ENCODE assay signal across 11 mouse cellular contexts in genomic region chr2:129573701-129574273, GRCm38 (mm10). TPM values are rescaled to one million over a fixed set of nuclear protein-coding genes. Genes with fewer than 3 reads are reported as not detected.
DNase-seq lines count a peak whose midpoint lies in the region; ATAC-seq lines count a peak whose summit lies in the region.
"Had no signal": no experiment of that assay in that cellular context is flagged by ENCODE, and none has a peak within 500 bp of the region (broad histone marks: within the 10 kb centered on the region; RNA-seq: fewer than 3 reads in every experiment).

No protein-coding gene starts in this region.

- H3K9ac ChIP-seq in liver, embryonic 11.5 days (ENCODE audit: low read depth, low read length): no peak overlapping the region
- H3K9ac ChIP-seq in intestine, embryonic 16.5 days (ENCODE audit: low read depth, low read length): no peak overlapping the region
- H3K9ac ChIP-seq in neural tube, embryonic 14.5 days (replicated peaks; ENCODE audit: low read depth, low read length): peak overlapping the region; percentile 41
- H3K9ac ChIP-seq: liver, embryonic 14.5 days had no signal

- WGBS in liver, embryonic 11.5 days: 27% methylated on average over 4 of the region's 4 CpGs
- 14% methylated on average over 4 of the region's 4 CpGs for WGBS in forebrain, embryonic 10.5 days
- WGBS in intestine, embryonic 16.5 days: 24% methylated on average over 4 of the region's 4 CpGs
- 7% methylated on average over 4 of the region's 4 CpGs for WGBS in neural tube, embryonic 14.5 days

- H3K27ac ChIP-seq in liver, embryonic 11.5 days (ENCODE audit: low read depth, low read length): no peak overlapping the region
- peak overlapping the region; percentile 82 for H3K27ac ChIP-seq in forebrain, embryonic 10.5 days
- no peak overlapping the region for H3K27ac ChIP-seq in intestine, embryonic 16.5 days (ENCODE audit: low read length)
- peak overlapping the region; percentile 50 for H3K27ac ChIP-seq in neural tube, embryonic 14.5 days (ENCODE audit: low read depth, low read length)
- H3K27ac ChIP-seq: liver, embryonic 14.5 days had no signal

- DNase-seq in liver, embryonic 11.5 days (ENCODE audit: low spot score): no peak
- no peak for DNase-seq in liver
- no peak for DNase-seq in forebrain, embryonic 10.5 days (ENCODE audit: extremely low spot score, low spot score)
- DNase-seq in right cerebral cortex, postnatal 14 days: no peak
- no peak for DNase-seq in layer of hippocampus, adult 18-20 months (ENCODE audit: low spot score in 2 of 2)
- no peak for DNase-seq in urinary bladder, adult 2 months (ENCODE audit: low spot score)
- DNase-seq: thymus, postnatal 4 days had no signal

- ATAC-seq in liver, embryonic 11.5 days (replicated peaks; ENCODE audit: low FRiP score): no peak
- no peak for ATAC-seq in intestine, embryonic 16.5 days
- ATAC-seq in neural tube, embryonic 14.5 days (ENCODE audit: low read depth): peak; percentile 59

- peak overlapping the region; percentile 48 for H3K4me2 ChIP-seq in liver, embryonic 11.5 days
- peak overlapping the region; percentile 28; the same call in 1 of the 2 replicates for H3K4me2 ChIP-seq in intestine, embryonic 16.5 days (ENCODE audit: low read depth, low read length)
- peak overlapping the region; percentile 51 for H3K4me2 ChIP-seq in neural tube, embryonic 14.5 days (ENCODE audit: low read depth, low read length)

- no peaks in the 10 kb centered on the region for H3K9me3 ChIP-seq in liver, embryonic 11.5 days (ENCODE audit: control insufficient read depth, low read length)
- H3K9me3 ChIP-seq in forebrain, embryonic 10.5 days: no peaks in the 10 kb centered on the region
- H3K9me3 ChIP-seq in intestine, embryonic 16.5 days (ENCODE audit: control insufficient read depth, low read length): no peaks in the 10 kb centered on the region
- no peaks in the 10 kb centered on the region for H3K9me3 ChIP-seq in neural tube, embryonic 14.5 days (ENCODE audit: control insufficient read depth, low read length)

- no peaks in the 10 kb centered on the region for H3K36me3 ChIP-seq in liver, embryonic 11.5 days (ENCODE audit: control insufficient read depth, insufficient read depth, low read length)
- no peaks in the 10 kb centered on the region for H3K36me3 ChIP-seq in forebrain, embryonic 10.5 days (replicated peaks)
- H3K36me3 ChIP-seq in intestine, embryonic 16.5 days (ENCODE audit: control insufficient read depth, insufficient read depth, low read length): no peaks in the 10 kb centered on the region
- H3K36me3 ChIP-seq in neural tube, embryonic 14.5 days (ENCODE audit: control insufficient read depth, insufficient read depth, low read length): no peaks in the 10 kb centered on the region

- H3K4me1 ChIP-seq in liver, embryonic 11.5 days (replicated peaks; ENCODE audit: control insufficient read depth, insufficient read depth, low read length): no peaks in the 10 kb centered on the region
- H3K4me1 ChIP-seq in forebrain, embryonic 10.5 days: peaks cover 25% of the 10 kb centered on the region
- peaks cover 10% of the 10 kb centered on the region for H3K4me1 ChIP-seq in intestine, embryonic 16.5 days (ENCODE audit: control insufficient read depth, insufficient read depth, low read length)
- H3K4me1 ChIP-seq in neural tube, embryonic 14.5 days (ENCODE audit: control insufficient read depth, insufficient read depth, low read length): peaks cover 13% of the 10 kb centered on the region

- no peak overlapping the region for H3K4me3 ChIP-seq in liver, embryonic 11.5 days (ENCODE audit: low read depth, low read length)
- peak overlapping the region; percentile 47 for H3K4me3 ChIP-seq in forebrain, embryonic 10.5 days
- H3K4me3 ChIP-seq in intestine, embryonic 16.5 days (ENCODE audit: low read length): no peak overlapping the region
- peak overlapping the region; percentile 21; the same call in 1 of the 2 replicates for H3K4me3 ChIP-seq in neural tube, embryonic 14.5 days (ENCODE audit: low read depth, low read length)

- H3K27me3 ChIP-seq in liver, embryonic 11.5 days (replicated peaks; ENCODE audit: control insufficient read depth, insufficient read depth, low read length): peaks cover 8% of the 10 kb centered on the region
- peaks cover 49% of the 10 kb centered on the region for H3K27me3 ChIP-seq in forebrain, embryonic 10.5 days (ENCODE audit: poor library complexity, severe bottlenecking)
- no peaks in the 10 kb centered on the region; the same call in 1 of the 2 replicates for H3K27me3 ChIP-seq in intestine, embryonic 16.5 days (replicated peaks; ENCODE audit: control insufficient read depth, insufficient read depth, low read length)
- no peaks in the 10 kb centered on the region for H3K27me3 ChIP-seq in neural tube, embryonic 14.5 days (ENCODE audit: control insufficient read depth, insufficient read depth, low read length)

RNA-seq across cellular contexts. Expression of gene Sirpa, which starts 18.8 kb away (rescaled TPM):
- 26.8 and 29.6 TPM in 2 replicates for polyA plus RNA-seq in liver, embryonic 11.5 days (2014; fragmentation: Nextera tagmentation; extraction: Ambion mirVana)
- polyA plus RNA-seq in forebrain, embryonic 10.5 days (2016; fragmentation: Nextera tagmentation; extraction: Ambion mirVana): 15.6 and 16.0 TPM in 2 replicates
- 17.0 and 17.6 TPM in 2 replicates for polyA plus RNA-seq in intestine, embryonic 16.5 days (2015; fragmentation: Nextera tagmentation; extraction: Ambion mirVana)
- polyA plus RNA-seq in neural tube, embryonic 14.5 days (2014; fragmentation: Nextera tagmentation; extraction: Ambion mirVana): 36.4 and 39.8 TPM in 2 replicates
- 100 to 1,000 TPM; 295 to 305 TPM for total RNA-seq in layer of hippocampus, adult 18-20 months (2021)
- 38.3 and 39.3 TPM in 2 replicates for polyA plus RNA-seq in urinary bladder, adult 2 months (2012; rRNA removed)

RNA-seq across cellular contexts. Expression of gene F830045P16Rik, which starts 37.4 kb away (rescaled TPM):
- polyA plus RNA-seq in liver, embryonic 11.5 days (2014; fragmentation: Nextera tagmentation; extraction: Ambion mirVana): not detected in 2 replicates
- polyA plus RNA-seq in forebrain, embryonic 10.5 days (2016; fragmentation: Nextera tagmentation; extraction: Ambion mirVana): not detected in 2 replicates
- not detected in 2 replicates for polyA plus RNA-seq in intestine, embryonic 16.5 days (2015; fragmentation: Nextera tagmentation; extraction: Ambion mirVana)
- not detected in 2 replicates for polyA plus RNA-seq in neural tube, embryonic 14.5 days (2014; fragmentation: Nextera tagmentation; extraction: Ambion mirVana)
- total RNA-seq in layer of hippocampus, adult 18-20 months (2021): under 1 TPM; 0.22 to 0.43 TPM
- polyA plus RNA-seq in urinary bladder, adult 2 months (2012; rRNA removed): not detected in 2 replicates
- total RNA-seq: hematopoietic stem cell, adult 5-6 weeks had no signal

Comparison
In these comparisons a context has a peak if more than half of its experiments do, and no peak if none do; other contexts are left out.
1. H3K27ac ChIP-seq: peak in forebrain, embryonic 10.5 days (single experiment) and neural tube, embryonic 14.5 days (single experiment); none in liver, embryonic 11.5 days (single experiment) and intestine, embryonic 16.5 days (single experiment).
2. H3K4me3 ChIP-seq: peak in forebrain, embryonic 10.5 days (single experiment) and neural tube, embryonic 14.5 days (single experiment); none in liver, embryonic 11.5 days (single experiment) and intestine, embryonic 16.5 days (single experiment).
3. Peak in every context shown above with its lines, with median percentiles within 50 percentile points of each other: H3K4me2 ChIP-seq.